8 mouse cellular contexts compared by ENCODE assay signal in the genomic region with DNA sequence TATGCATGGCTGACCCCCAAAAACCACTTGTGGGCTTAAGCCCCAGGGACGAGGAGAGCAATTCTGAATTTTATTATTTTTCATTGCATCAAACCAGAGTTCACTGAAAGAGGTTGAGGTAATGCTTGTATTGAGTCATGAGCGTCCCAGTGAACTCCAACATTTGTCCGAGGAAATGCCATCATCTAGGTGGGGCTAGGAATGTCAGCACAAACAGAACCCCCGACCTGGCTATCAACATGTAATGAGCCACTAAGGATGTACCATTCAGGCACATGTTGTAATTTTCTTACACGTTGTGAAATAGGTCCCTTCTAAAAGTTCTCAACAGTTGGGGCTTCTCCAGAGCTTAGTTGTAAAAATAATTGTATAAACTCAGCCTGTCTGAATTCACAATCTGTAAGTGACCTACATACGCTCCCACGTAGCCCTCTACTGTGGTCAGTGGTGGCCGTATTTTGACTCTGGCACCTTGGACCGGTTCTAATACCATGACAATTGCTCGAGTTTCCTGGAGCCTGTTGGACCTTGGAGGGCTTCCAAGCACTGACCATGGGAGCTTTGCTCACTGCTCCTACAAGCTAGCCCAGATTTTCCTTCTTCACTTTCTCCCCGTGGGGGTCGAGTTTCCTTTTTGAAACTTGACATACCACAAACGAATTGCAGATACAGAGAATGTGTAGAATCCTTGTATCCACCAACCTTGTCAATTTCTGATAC. TPM values are rescaled to one million over a fixed set of nuclear protein-coding genes. Genes with fewer than 3 reads are reported as not detected.
DNase-seq lines count a peak whose midpoint lies in the region; ATAC-seq and TF ChIP-seq lines count a peak whose summit lies in the region.
"Had no signal": no experiment of that assay in that cellular context is flagged by ENCODE, and none has a peak within 500 bp of the region (broad histone marks: within the 10 kb centered on the region; RNA-seq: fewer than 3 reads in every experiment).

No protein-coding gene starts in this region.

- no peaks in the 10 kb centered on the region for H3K79me2 ChIP-seq in CH12.LX (replicated peaks; ENCODE audit: control insufficient read depth, extremely low read depth, insufficient read depth, poor library complexity, severe bottlenecking)

- H3K4me2 ChIP-seq in CH12.LX (ENCODE audit: insufficient read depth, low read depth, poor library complexity, severe bottlenecking): peak overlapping the region; percentile 97
- H3K4me2 ChIP-seq in kidney, embryonic 16.5 days (replicated peaks; ENCODE audit: low read depth, low read length): peak overlapping the region; percentile 26; the same call in 1 of the 2 replicates
- H3K4me2 ChIP-seq in liver, embryonic 12.5 days: no peak overlapping the region

- TF ChIP-seq CTCF in CH12.LX (conservative IDR thresholded peaks at IDR 0.05 in 1 of 2, IDR thresholded peaks at IDR 0.05 in 1 of 2; ENCODE audit: low read depth in 2 of 2, low read length in 2 of 2): no peak
- no peak for TF ChIP-seq CTCF in gastrocnemius, adult 2 months (IDR thresholded peaks at IDR 0.05)

- H3K4me3 ChIP-seq in CH12.LX (replicated peaks in 1 of 3; ENCODE audit: low read depth in 2 of 3, low read length in 2 of 3, poor library complexity in 1 of 3): no peak overlapping the region
- peak overlapping the region; percentile 71 for H3K4me3 ChIP-seq in gastrocnemius, adult 2 months
- H3K4me3 ChIP-seq in kidney, embryonic 16.5 days (ENCODE audit: low read length): no peak overlapping the region
- H3K4me3 ChIP-seq in liver, embryonic 12.5 days: no peak overlapping the region

- no peak overlapping the region for H3K9ac ChIP-seq in CH12.LX (ENCODE audit: insufficient read depth, low read depth)
- H3K9ac ChIP-seq in kidney, embryonic 16.5 days (replicated peaks; ENCODE audit: low read length): no peak overlapping the region
- no peak overlapping the region for H3K9ac ChIP-seq in liver, embryonic 12.5 days
- H3K9ac ChIP-seq: liver, embryonic 14.5 days had no signal

- dilution Hi-C loops in CH12.LX (cut with MboI; ENCODE audit: extremely low pct_ligation_motif_present, extremely low pct_unique_long_range_greater_than_20kb, low sequenced_read_pairs): no loop called here

- H3K27ac ChIP-seq in CH12.LX (ENCODE audit: insufficient read depth, low read depth): no peak overlapping the region
- peak overlapping the region; percentile 87 for H3K27ac ChIP-seq in gastrocnemius, adult 2 months
- peak overlapping the region; percentile 56 for H3K27ac ChIP-seq in kidney, embryonic 16.5 days (ENCODE audit: low read length)
- H3K27ac ChIP-seq in liver, embryonic 12.5 days: no peak overlapping the region
- H3K27ac ChIP-seq: liver, embryonic 14.5 days had no signal

- peaks cover 16 to 33% of the 10 kb centered on the region in 2 experiments for H3K4me1 ChIP-seq in CH12.LX (ENCODE audit: control insufficient read depth in 1 of 2, insufficient read depth in 2 of 2)
- peaks cover 23% of the 10 kb centered on the region for H3K4me1 ChIP-seq in kidney, embryonic 16.5 days (ENCODE audit: insufficient read depth, low read length)
- H3K4me1 ChIP-seq in liver, embryonic 12.5 days: no peaks in the 10 kb centered on the region

- WGBS in kidney, embryonic 16.5 days: 45% methylated on average over 13 of the region's 13 CpGs
- WGBS in liver, embryonic 12.5 days (ENCODE audit: insufficient replicate concordance): 62% methylated on average over 13 of the region's 13 CpGs

- ATAC-seq in kidney, embryonic 16.5 days (ENCODE audit: low FRiP score, low TSS enrichment): peak; percentile 63; the same call in 1 of the 2 replicates
- ATAC-seq in liver, embryonic 12.5 days: no peak

- DNase-seq in CH12.LX (ENCODE audit: extremely low read depth): no peak
- DNase-seq in adipocyte (ENCODE audit: low spot score): peak; percentile 58
- DNase-seq in gastrocnemius, adult 2 months: peak; percentile 87
- DNase-seq in lung, postnatal 36 days: peak; percentile 74
- DNase-seq in retina, postnatal 1 day: no peak

- in situ Hi-C loops in CH12.LX (cut with MboI; ENCODE audit: low pct_ligation_motif_present, low pct_unique_long_range_greater_than_20kb, low sequenced_read_pairs): no loop called here

- intact Hi-C loops in gastrocnemius, adult 2 months (cut with DNase I): loop anchor here (2.0 kb wide), 1 partner anchor 36 kb away; no protein-coding TSS in a partner anchor

- TF ChIP-seq EP300 in CH12.LX (IDR thresholded peaks at IDR 0.05; ENCODE audit: low read length): peak; percentile 38; the same call in 1 of the 2 replicates

- H3K9me3 ChIP-seq in CH12.LX (replicated peaks; ENCODE audit: low read length): no peaks in the 10 kb centered on the region
- H3K9me3 ChIP-seq in kidney, embryonic 16.5 days (ENCODE audit: low read length): no peaks in the 10 kb centered on the region
- H3K9me3 ChIP-seq in liver, embryonic 12.5 days (replicated peaks): no peaks in the 10 kb centered on the region

- no peaks in the 10 kb centered on the region for H3K27me3 ChIP-seq in CH12.LX (replicated peaks)
- H3K27me3 ChIP-seq in kidney, embryonic 16.5 days (ENCODE audit: insufficient read depth, low read length): no peaks in the 10 kb centered on the region
- H3K27me3 ChIP-seq in liver, embryonic 12.5 days (replicated peaks): no peaks in the 10 kb centered on the region

- no peak for TF ChIP-seq POLR2A in CH12.LX (IDR thresholded peaks at IDR 0.05; ENCODE audit: low read depth, low read length)

- TF ChIP-seq RAD21 in CH12.LX (IDR thresholded peaks at IDR 0.05; ENCODE audit: low read depth, low read length): no peak

- H3K36me3 ChIP-seq in CH12.LX (replicated peaks in 1 of 2; ENCODE audit: control insufficient read depth in 1 of 2, insufficient read depth in 1 of 2, low read length in 1 of 2): peaks cover 0 to 7% of the 10 kb centered on the region in 2 experiments
- H3K36me3 ChIP-seq in kidney, embryonic 16.5 days (ENCODE audit: insufficient read depth, low read length): 0 out of 2 replicates have a peak, but pooled peaks cover 4% of the 10 kb centered on the region
- H3K36me3 ChIP-seq in liver, embryonic 12.5 days: no peaks in the 10 kb centered on the region

TF ChIP-seq in CH12.LX, 34 proteins besides CTCF, POLR2A, EP300 and RAD21:
- TF ChIP-seq GABPA (IDR thresholded peaks at IDR 0.05; ENCODE audit: insufficient replicate concordance, low read depth, low read length): no peak

RNA-seq across cellular contexts. Expression of gene Serpine2, which starts 38.0 kb away (rescaled TPM):
- total RNA-seq in CH12.LX (2012; rRNA removed) (12.4 and 17.3 TPM in 2 replicates), CH12.LX (2014; rRNA removed) (12.2 and 14.8 TPM in 2 replicates)
- polyA plus RNA-seq in CH12.LX (2012; ENCODE audit: insufficient read length, low read depth): 12.7 and 15.1 TPM in 2 replicates
- total RNA-seq in gastrocnemius, adult 2 months (2021): 100 to 1,000 TPM in 1 of 2 experiments, 10 to 100 TPM in 1; 72.3 to 125 TPM
- polyA plus RNA-seq in kidney, embryonic 16.5 days (2015; fragmentation: Nextera tagmentation; extraction: Ambion mirVana): 156 and 176 TPM in 2 replicates
- 12.6 and 14.5 TPM in 2 replicates for polyA plus RNA-seq in liver, embryonic 12.5 days (2016; fragmentation: Nextera tagmentation; extraction: Ambion mirVana)

RNA-seq across cellular contexts. Expression of gene Wdfy1, which starts 47.0 kb away (rescaled TPM):
- 54.4 and 70.6 TPM in 2 replicates for total RNA-seq in CH12.LX (2012; rRNA removed)
- total RNA-seq in CH12.LX (2014; rRNA removed): 56.3 and 57.3 TPM in 2 replicates
- polyA plus RNA-seq in CH12.LX (2012; ENCODE audit: insufficient read length, low read depth): 84.3 and 86.3 TPM in 2 replicates
- total RNA-seq in gastrocnemius, adult 2 months (2021): 10 to 100 TPM; 10.9 to 11.5 TPM
- polyA plus RNA-seq in kidney, embryonic 16.5 days (2015; fragmentation: Nextera tagmentation; extraction: Ambion mirVana): 53.2 and 54.2 TPM in 2 replicates
- polyA plus RNA-seq in liver, embryonic 12.5 days (2016; fragmentation: Nextera tagmentation; extraction: Ambion mirVana): 16.2 and 16.5 TPM in 2 replicates

RNA-seq across cellular contexts. Expression of gene Mrpl44, which starts 47.1 kb away (rescaled TPM):
- total RNA-seq in CH12.LX (2012; rRNA removed) (63.7 and 67.0 TPM in 2 replicates), CH12.LX (2014; rRNA removed) (129 and 137 TPM in 2 replicates)
- polyA plus RNA-seq in CH12.LX (2012; ENCODE audit: insufficient read length, low read depth): 84.3 and 85.0 TPM in 2 replicates
- total RNA-seq in gastrocnemius, adult 2 months (2021): 10 to 100 TPM; 27.9 to 34.5 TPM
- 63.0 and 66.3 TPM in 2 replicates for polyA plus RNA-seq in kidney, embryonic 16.5 days (2015; fragmentation: Nextera tagmentation; extraction: Ambion mirVana)
- polyA plus RNA-seq in liver, embryonic 12.5 days (2016; fragmentation: Nextera tagmentation; extraction: Ambion mirVana): 35.0 and 35.4 TPM in 2 replicates

Comparison
In these comparisons a context has a peak if more than half of its experiments do, and no peak if none do; other contexts are left out.
1. DNase-seq: peak in adipocyte (single experiment), gastrocnemius, adult 2 months (single experiment) and lung, postnatal 36 days (single experiment); none in CH12.LX (single experiment) and retina, postnatal 1 day (single experiment).
2. H3K27ac ChIP-seq: peak in gastrocnemius, adult 2 months (single experiment) and kidney, embryonic 16.5 days (single experiment); none in CH12.LX (single experiment) and liver, embryonic 12.5 days (single experiment).